Mouse (Mus musculus) gonadal fat pad, adult 2 months (tissue): ENCODE data around the gene Tmem79. TPM values are rescaled to one million over a fixed set of nuclear protein-coding genes. Genes with fewer than 3 reads are reported as not detected.
"Not testable (repeated sequence)": the region's sequence is repeated elsewhere in the genome, so short reads cannot be mapped to it uniquely, and the experiment has no call there.

ENCODE experiments used
- DNase-seq: peaks from one replicate; pipeline ENCODE4 v3.0.0-alpha.2; 2012; ENCODE audit warnings: low read depth
- polyA plus RNA-seq: library from polyadenylated mRNA; depleted of rRNA; stranded (reverse); fragments of >200 nt; gene quantifications from 2 replicates; pipeline ENCODE4 v1.2.3, GENCODE M21; 2012

The Tmem79 gene
- polyA plus RNA-seq, 1 experiment: 19.6 TPM

DNA sequence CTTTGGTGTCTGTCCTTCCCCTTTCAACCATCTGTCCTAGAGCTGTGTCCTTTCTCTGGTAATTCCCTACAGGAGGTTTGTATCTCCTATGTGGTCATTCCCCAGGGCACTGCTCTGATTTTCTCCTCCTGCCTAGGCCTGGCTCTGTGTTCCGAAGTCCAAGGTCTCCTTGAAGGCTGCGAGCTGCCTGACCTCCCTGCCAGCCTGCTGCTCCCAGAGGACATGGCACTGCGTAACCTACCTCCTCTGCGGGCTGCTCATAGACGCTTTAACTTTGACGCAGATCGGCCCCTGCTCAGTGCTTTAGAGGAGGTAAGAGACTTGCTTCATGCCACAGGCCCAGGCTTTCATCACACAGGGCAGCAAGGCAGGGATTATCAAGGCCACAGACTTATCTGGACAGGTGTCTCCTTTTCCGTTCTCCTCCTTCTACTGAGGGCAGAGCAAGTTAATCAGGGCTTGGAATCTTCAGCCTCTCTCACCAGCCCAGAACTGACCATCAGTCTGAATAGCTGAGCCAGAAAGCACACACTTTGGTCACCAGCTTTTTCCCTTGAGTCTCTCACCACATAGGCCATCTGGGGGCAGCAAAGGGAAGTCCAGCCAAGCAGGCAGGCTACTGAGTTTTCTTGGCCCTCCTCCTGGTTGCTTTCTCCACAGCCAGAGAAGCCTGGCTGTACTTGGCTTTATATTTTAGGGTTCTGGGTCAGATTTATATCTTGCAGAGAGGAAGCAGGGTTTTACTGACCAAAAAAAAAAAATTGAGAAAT is 18.6 kb upstream of the Tmem79 start:
- no peak for DNase-seq

DNA sequence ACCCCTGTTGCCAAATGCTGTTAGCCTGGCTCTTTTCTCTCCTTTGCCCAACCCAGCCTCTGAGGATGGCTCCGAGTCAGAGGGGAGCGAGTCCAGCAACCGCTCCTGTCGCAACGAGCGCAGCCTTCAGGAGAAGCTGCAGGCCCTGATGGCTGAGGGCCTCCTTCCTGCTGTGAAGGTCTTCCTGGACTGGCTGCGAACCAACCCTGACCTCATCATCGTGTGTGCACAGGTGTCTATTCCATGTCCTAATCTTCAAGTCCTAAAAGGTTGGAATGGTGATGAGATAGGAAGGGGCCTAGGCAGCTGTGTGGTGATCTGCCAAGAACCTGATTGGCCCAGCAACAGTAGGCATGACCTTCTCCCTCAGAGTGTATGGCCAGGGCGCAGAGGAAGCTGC is 17.0 kb upstream of the Tmem79 start:
- DNase-seq: no peak

DNA sequence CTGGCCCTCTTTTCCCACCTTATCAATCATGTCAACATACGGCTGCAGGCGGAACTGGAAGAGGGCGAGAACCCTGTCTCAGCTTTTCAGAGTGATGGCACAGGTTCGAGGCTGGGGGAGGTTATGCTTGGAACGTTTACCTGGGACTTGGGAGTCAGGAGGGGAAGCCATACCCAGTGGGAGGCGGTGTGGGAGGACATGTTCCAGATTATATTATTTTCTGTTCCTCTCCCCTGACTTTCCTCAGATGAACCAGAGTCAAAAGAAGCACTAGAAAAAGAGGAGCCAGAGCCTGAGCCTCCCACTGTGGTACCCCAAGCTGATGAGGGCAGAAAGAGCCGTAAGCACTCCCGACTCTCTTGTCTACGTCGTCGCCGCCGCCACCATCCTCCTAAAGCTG is 14.8 kb upstream of the Tmem79 start:
- no peak for DNase-seq

DNA sequence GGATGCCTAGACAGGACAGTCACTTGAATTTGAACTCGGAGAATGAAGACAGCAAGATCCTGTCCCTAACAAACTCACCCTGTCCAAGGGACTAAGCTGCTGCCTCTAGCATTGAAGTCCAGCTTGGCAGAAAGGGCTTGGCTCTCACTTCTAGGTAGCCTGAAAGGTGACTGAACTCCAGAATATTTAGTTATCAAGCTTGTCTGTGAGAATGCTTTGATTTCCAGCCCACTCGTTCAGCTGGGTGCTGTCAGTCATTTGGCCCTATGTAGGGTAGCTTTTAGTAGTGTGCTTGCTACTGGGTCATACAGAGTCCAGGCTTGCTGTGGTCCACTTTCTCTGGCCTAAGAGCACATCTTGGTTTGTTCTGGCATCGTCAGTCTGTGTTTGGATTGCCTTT is 3.1 kb upstream of the Tmem79 start:
- no peak for DNase-seq

DNA sequence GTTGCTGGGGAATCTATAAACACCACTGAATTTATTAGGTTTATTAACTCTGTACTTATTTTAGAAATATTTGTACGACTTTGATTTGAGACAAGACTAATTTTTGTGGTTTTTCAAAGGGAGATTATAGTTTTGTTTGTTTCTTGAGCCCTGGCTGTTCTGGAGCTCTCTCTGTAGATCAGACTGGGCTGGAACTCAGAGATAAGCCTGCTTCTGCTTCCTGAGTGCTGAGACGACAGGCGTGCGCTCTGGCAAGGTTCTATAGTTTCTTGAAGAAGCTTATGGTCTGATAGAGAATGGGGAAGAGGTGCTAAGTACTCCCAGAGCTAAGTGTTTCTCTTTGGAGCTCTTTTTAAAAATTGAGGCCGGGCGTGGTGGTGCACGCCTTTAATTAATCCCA is 2.4 kb upstream of the Tmem79 start:
- DNase-seq: no peak

DNA sequence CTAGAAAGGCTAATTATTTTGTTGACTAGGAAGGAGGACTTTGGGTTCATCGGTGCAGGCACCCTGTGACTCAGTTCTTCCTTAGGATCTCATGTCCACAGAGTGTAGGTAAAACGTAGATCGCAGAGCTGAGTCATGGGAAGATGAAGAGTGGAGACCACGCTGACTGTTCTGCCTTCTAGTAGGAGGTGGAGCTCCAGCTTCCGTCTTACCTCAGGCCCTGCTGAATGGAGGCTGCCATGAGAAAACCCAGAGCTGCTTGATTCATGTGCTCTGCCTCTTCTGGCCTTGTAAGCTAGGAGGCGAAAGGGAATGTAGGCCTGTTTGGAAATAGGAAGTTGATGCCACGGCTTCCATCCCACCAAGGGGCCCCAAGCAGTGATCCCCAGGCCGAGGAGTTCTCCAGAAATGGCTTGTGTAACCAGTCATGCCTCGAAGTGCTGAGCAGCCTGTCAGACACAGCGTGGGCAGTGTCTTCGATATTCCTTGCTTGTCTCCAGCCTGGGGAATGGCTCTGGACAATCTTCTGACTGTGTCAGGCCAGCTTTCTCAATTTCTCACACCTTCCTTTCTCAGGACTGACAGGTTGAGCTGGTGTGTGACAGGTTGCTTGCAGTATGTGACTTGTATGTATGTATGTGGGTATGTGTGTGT is 1.5 kb upstream of the Tmem79 start:
- DNase-seq: peak; percentile 79

DNA sequence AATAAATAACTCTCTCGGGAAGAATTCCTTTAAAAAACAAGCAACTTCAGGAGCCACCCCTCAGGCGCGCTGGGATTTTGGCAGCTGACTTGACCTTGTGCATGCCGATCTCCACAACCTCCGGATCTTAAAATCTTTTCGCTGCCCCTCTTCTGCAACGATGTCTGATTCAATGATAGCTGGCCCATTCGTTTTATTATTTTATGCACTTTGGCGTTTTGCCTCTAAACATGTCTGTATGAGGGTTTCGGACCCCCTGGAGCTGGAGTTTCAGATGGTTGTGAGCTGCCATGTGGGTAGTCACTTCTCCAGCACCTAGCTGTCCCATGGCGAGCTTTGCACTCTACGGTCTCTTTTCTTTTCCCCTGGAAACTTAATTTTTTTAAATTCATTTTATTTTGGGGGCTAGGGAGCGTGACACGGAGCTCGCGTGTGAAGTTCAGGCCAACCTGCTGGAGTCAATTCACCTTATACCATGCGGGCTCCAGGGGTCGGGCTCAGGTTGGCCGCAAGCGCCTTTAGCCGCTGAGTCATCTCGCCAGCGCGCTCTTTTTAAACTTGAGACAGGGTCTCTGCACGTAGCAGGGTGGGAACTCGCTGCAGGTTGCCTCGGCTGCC is 403 bp downstream of the Tmem79 start:
- no peak for DNase-seq

DNA sequence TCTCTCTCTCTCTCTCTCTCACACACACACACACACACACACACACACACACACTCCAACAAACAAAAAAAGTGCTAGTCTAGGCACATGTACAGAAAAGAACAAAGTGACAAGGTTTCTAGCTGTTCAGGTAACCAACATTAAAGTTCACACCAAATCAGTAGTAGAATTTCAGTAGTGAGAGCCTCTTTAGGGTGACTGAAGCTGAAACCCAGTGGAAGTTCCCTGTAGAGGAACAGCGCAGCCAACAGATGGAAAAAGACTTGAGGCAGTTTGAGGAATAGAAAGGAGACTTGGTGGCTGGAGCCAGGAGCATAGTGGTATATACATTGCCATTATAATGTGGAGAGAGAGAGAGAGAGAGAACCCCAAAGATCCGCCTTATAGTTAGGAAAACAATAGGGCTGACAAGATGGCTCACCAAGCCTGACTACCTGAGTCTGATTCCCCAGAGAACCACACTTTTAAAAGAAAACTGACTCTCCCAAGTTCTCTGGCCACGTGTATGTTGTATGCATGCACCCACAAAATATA is 979 bp downstream of the Tmem79 start:
- DNase-seq: no peak

DNA sequence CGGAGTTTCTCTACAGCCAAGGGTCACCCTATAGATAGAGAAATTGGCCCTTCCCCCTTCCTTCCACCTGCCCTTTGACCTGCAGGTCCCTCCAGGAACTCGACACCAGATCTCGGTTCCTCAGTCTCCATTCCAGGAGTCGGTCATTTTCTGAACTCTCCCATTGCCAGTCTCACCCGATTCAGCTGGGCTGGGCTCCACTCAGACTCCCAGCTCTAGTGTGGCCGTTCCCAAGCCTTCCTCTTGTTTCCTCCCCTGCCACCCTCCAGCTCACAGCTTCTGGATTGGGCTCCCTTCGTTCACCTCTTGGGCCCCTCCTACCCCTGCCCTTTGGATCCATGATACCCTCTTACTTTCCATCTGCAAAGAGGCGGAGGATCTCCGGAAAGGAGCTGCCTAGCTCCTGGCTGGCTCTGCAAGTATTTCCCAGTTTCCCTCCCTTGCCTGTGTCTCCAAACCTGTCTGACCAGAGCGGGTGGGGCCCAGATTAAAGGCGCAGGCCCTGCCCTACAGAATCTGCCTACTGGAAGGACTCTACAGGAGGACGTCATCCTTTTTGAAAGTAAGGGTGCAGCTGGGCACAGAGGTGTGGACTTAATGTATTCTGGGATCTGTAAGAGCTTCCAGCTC is 1.8 kb downstream of the Tmem79 start:
- peak; percentile 63 for DNase-seq

DNA sequence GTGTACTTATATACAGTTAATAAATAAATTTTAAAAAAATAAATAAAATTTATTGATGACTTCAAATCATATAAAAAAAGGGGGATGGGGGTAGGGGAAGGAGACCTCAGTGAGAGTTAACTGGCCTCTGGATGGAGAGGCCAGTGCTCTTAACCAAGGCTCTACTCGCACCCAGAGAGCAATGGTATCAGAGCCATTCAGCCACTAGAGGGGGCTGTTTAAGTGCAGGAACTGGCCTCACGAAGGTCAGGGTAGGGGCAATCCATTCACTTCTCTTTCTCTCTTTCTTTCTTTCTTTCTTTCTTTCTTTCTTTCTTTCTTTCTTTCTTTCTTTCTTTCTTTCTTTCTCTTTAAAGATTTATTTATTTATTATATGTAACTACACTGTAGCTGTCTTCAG is 4.7 kb downstream of the Tmem79 start:
- no peak for DNase-seq

DNA sequence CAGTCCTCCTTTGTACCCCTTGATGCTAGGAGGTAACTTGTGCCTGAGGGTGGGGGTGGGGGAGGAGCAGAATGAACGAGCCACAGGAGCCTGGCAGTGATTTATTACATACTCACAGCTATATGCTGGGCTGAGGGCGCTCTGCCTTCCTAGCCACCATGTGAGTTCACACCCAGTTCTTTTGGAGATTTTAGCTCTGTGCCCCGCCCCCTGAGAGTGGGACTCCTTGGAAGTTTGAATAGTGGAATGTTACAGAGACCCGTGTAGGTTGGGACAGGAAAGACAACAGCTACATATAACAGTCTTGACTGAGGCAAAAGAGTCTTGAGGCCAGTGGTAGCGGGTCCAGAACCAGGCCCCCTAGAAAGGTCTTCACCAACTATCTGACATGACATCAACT is 7.0 kb downstream of the Tmem79 start:
- no peak for DNase-seq

DNA sequence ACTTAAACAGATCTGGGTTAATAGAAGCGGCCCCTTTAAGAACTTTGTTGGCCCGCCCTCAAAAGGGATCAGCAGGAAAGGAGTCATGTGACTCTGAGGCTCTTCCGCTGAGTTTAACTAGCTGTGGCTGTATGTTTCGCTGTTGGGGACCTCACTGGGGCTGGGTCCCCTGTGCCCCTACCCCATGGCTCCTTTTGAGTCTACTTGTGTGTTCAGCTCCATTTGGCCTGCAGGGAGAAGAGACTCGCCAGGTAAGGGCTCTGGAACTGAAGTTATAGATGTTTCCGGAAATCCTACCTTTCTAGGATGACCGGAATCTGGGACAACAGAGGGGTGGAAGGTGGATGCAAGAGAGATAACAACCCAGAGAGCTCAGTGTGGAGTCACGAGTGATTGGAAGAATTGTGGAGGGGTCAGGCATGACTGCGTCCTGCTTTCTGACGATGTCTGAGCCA is 11.0 kb downstream of the Tmem79 start, which contains the start of gene Glmp:
Gene Glmp, plus strand, starts transcription at position 73 of the 455 bp plus-strand sequence.
- DNase-seq: peak; percentile 50

DNA sequence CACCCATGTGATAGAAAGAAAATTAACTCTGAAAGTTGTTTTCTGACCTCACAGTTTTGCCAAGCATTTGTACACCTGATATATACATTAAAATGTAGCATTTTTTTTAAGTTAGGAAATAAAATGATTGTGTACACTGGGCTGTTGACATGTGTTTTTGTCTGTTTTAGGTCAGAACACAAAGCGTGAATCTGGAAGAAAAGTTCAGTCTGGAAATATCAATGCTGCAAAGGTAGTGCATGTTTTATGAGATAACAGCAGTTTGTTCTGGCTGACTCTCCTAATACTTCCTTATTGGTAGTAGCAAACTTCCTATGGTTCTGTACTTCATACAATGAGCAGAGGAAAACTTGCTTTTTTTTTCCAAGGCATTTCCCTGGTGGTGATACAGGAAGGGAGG is 36.8 kb downstream of the Tmem79 start:
- no peak for DNase-seq

DNA sequence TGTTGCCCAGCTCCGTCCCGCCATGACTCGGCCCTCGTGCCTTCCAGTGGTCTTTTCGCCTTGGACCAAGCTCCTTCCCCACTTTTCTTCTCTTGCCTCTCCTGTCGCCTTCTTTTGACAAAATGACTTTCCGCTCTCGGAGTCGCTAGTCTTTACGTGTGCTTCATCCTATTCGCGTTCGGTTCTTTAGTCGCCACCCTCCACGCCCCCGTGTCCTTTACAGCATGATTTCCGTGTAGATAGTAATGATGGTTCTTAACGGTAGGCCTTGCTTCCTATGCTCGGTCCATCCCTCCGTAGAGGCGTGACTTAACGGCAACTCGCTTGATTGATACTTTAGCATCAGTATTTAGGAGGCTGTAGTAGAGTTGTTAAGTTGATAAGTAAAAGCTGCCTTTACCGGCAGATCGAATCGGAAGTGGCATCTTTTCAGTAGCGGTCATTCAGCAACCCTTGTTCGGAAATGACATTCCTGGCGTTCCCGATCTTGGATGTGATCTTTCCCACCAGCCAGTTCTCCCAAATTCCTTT is 38.6 kb downstream of the Tmem79 start:
- peak; percentile 10 for DNase-seq

DNA sequence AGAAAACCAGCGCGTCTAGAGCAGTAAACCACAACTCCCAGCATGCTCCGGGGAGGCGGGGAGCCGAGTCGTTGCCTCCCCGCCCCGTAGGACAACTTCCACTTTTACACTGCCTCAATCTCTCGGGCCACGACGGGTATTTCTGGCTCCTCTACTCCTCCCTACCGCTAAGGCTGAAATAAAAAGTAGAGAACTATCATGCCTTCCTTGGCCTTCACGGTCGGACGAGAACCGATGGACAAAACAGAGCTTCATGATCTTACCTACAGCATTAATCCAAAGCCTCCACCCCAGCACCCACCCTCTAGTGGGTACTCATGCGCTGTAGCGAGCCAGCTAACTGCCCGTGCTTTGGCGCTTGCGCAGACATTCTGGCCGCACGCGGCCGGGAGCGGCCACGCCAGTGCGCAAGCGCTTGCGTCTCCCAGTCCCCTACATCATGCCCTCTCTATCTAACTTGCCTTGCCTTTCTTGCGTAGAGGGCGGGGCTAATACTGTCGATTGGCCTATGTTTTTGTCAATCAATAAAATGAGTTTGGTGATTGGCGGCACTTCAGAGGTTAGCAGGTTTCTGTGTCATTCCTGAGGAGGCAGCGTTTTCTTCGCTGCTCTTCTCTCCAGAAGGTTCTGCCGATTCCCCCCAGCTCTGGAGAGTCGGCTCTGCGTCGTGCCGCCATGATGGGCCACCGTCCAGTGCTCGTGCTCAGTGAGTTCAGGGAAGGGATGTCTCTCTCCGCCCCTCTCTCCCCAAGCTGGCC is 39.2 kb downstream of the Tmem79 start, which contains the start of the genes Tsacc and Cct3:
Gene Tsacc, minus strand, starts transcription at position 439 of the 758 bp plus-strand sequence.
Gene Cct3, plus strand, starts transcription at position 556 of the 758 bp plus-strand sequence.
- peak; percentile 96 for DNase-seq

DNA sequence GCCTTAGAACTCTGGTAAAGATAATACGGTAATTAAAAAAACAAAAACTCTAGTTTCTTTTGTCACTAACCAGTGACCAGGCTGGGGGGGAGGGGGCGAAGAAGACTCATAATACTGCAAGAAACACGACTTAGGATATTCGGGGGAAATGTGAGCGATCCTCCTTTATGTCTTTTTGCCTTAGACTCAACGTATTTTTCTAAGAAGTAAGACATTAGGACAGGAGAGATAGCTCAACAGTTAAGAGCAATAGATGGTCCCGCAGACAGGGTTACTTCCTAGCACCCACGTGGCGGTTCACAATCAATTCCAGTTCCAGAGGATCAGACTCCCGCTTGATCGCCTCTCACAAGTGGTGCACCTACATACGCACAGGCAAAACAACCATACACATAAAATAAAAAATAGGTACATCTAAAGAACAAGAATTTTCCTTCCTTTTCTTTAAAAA is 39.8 kb downstream of the Tmem79 start:
- DNase-seq: no peak

DNA sequence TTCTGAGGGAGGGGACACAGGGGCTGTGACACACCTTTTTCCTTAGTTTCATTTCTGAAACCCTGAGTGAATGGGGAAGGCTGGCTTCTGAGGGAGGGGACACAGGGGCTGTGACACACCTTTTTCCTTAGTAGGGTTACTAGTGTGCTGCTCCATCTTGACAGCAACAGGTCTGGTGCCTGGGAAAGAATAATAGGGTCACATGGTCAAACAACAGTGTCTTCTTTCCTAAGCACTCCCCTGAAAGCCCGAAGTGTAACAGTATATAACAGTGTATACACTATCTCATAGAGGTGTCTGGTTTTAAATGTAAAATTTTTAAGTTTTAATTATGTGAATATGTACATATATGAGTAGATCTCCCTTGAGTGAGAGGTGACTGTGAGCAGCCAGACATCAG is 40.7 kb downstream of the Tmem79 start:
- not testable (repeated sequence) for DNase-seq

DNA sequence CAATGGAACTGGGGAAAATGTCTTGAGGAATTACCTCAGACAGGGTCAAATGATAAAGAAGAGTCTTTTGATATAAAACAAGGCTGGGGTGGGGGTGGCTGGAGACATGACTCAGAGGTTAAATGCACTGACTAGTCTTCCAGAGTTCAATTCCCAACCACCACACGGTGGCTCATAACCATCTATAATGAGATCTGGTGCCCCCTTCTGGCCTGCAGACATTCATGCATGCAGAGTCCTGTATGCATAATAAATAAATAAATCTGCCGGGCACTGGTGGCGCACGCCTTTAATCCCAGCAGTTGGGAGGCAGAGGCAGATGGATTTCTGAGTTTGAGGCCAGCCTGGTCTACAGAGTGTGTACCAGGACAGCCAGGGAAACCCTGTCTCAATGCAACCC is 44.0 kb downstream of the Tmem79 start:
- no peak for DNase-seq

DNA sequence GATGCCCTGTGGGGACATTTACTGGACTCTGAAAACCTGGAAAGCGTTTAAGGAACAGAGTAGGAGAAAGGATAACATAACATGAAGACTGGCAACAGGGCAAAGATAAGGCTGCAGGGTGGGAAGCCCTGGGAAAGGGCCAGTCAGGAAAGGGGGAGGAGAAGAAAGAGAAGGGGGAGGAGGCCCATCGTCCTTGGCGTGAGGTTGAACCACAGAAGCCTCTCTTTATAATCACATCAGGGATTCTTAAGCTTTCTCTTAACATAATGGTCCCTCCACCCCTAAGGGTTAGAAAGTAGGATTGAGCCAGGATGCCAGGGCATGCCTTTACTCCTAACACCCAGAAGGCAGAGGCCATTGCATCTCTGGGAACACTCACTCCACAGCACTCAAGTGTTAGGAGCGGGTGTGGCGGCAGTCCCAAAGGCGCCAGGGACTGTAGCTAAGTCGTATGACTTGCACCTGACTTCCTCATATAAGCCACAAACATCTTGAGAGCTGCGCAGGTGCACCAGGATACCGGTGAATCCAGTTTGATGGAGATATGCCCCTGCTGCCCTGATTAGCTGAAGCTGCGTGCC is 47.7 kb downstream of the Tmem79 start:
- DNase-seq: not testable (repeated sequence)

DNA sequence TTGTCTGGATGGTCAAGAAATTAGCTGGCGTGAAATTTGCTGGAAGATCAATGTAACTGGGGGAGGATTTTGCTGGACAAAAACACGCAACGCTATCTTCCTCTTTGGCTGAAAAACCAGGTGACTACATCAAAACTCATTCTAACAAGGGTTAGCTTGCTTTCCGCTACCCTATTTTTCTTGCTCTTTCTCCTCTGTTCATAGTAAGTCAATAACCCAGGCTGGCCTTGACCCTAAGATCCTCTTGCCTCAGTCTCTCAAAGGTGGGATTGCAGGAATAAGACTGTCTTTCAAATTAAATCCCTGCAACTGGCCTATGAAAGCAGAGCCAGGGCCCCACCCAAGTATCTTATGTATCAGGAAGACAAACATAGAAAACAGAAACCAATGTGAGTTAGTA is 48.8 kb downstream of the Tmem79 start, which contains the start of gene Gm38392:
Gene Gm38392, minus strand, starts transcription at position 101 of the 400 bp plus-strand sequence.
- no peak for DNase-seq
